Mouse (Mus musculus) common myeloid progenitor, adult 5-6 weeks (primary cell): Measurements from ENCODE around the gene Btbd18. TPM values are rescaled to one million over a fixed set of nuclear protein-coding genes. Genes with fewer than 3 reads are reported as not detected.
"Not testable (repeated sequence)": the region's sequence is repeated elsewhere in the genome, so short reads cannot be mapped to it uniquely, and the experiment has no call there.

ENCODE experiments used
- ATAC-seq: replicated peaks from 2 replicates; pipeline ENCODE4 v1.8.0; 2016; ENCODE audit warnings: low read depth, mild to moderate bottlenecking, moderate TSS enrichment, inconsistent platforms; ENCODE audit not compliant: poor library complexity, severe bottlenecking
- total RNA-seq: library from RNA; stranded (forward); fragments of 200-1000, 187-1606 nt; gene quantifications from 2 replicates; pipeline ENCODE4 v1.2.3, GENCODE M21; 2017

Btbd18 gene
- total RNA-seq, 1 experiment from 2014 or later: not detected

GRCm38 (mm10) chr2:84640833-84641232 is 18.0 kb upstream of the Btbd18 start:
- ATAC-seq: no peak

DNA sequence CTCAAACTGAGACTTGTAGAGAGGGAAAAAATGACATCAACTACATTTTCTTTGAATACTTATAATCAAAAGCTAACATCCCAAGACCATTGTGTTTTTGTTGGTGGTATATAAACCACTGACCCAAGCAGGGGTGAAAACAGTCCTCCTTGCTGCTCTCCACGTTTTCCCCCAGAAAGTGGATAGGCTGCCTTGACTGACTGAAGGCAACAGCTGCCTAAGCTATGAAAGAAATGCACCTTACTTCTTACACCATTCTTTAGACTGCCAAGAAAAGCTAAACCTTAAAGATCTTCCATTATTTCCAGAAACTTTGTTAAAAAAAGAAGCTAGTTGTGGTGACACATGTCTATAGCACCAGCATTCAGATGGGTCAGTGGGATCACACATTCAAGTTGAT is 12.7 kb upstream of the Btbd18 start:
- ATAC-seq: no peak

- no peak for ATAC-seq
These were observed 11.8 kb upstream of the Btbd18 start for GRCm38 (mm10) chr2:84647051-84647568.

- ATAC-seq: no peak
These were observed 10.5 kb upstream of the Btbd18 start for GRCm38 (mm10) chr2:84648369-84648768.

DNA sequence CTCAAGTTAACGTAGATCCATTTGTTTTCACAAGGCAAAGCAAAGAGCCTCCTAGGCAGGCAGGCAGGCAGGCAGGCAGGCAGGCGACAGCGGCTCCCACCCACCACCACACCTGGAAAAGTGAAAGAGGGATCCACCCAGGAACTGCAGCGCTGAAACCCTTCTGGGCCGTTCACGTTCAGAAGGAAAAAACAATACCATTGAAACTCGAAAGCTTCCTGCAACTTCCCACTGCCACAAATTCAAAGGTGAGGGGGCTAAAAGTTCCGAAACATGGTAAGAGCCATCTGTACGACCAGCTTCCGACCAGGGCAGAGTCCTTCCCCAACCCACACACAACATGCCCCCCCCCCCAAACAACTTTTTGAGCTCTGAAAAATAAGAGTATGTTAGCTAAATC is 9.2 kb upstream of the Btbd18 start:
- ATAC-seq: no peak

- peak; percentile 98 for ATAC-seq
These were observed 8.2 kb upstream of the Btbd18 start, which contains the start of gene Ctnnd1 for GRCm38 (mm10) chr2:84650464-84651195. Ctnnd1 (minus strand) TSS chr2:84650765.

DNA sequence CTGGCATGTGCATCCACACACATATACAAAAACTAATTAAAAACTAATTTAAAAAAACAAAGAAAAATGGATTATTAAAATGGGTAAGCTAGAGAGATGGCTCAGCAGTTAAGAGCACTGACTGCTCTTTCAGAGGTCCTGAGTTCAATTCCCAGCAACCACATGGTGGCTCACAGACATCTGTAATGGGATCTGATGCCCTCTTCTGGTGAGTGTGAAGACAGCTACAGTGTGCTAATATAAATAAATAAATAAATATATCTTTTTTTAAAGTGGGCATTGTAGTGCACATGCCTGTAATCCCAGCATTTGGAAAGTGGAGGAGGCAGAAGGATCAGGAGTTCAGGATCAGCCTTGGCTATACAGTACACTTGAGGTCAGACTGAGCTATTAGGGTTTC is 5.5 kb upstream of the Btbd18 start:
- no peak for ATAC-seq

GRCm38 (mm10) chr2:84655864-84656263 is 3.0 kb upstream of the Btbd18 start:
- ATAC-seq: peak; percentile 76

DNA sequence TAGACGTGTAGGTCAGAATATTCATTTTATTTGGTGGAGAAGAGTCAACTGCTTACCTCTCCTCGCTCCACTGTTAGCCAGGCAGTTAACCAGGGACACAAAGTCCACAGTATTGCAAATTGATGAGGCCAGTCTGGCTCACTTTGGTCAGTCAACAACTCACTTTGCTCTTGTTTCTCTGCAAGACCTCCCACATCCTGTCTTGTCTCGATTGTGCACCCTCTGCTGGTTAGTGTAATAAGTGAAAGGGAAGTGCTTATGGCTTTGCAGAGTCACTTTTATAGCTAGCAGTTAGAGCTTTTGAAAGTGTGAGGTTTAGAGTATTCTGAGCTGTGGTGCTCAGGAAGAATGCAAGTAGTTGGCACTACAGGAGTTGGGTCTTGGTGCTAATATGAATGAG is 1.4 kb downstream of the Btbd18 start:
- ATAC-seq: peak; percentile 87

DNA sequence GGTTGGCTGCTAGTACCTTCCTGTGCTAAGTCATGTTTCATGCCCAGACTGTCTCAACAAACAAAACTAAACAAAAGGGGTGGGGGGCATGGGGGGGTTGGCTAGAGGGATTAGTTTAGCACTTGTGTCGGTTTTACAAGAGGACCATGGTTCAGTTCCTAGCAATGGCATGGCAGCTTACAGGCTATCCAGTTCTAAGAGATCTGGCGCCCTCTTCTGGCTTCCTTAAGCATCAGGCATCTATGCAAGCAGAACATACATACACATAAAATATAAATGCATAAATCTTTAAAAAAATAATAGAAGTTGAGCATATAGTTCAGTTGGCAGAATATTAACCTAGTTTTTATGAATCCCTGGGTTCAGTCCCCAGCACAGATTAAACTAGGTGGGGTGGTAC is 4.0 kb downstream of the Btbd18 start:
- ATAC-seq: peak; percentile 77

DNA sequence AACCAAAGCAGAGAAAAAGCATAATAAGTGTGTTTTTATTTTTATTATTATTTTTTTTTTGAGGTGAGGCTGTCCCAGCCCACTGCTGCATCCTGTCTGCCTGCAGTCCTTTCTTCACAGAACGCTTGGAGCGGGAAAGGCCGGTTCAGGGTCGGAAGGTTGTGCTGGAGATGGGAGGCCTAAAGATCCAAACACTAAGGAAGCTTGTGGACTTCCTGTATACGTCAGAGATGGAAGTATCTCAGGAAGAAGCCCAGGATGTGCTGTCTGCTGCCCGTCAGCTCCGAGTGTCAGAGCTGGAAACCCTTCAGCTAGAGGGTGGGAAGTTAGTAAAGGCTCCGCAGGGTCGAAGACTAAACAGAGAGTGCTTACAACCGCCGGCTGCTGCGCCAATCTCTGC is 7.2 kb downstream of the Btbd18 start:
- no peak for ATAC-seq

GRCm38 (mm10) chr2:84669828-84670568 is 11.1 kb downstream of the Btbd18 start:
- peak; percentile 40 for ATAC-seq

GRCm38 (mm10) chr2:84670569-84670933 is 11.7 kb downstream of the Btbd18 start, which contains the start of gene Selenoh:
Selenoh (minus strand) TSS chr2:84670770.
- ATAC-seq: peak; percentile 88

DNA sequence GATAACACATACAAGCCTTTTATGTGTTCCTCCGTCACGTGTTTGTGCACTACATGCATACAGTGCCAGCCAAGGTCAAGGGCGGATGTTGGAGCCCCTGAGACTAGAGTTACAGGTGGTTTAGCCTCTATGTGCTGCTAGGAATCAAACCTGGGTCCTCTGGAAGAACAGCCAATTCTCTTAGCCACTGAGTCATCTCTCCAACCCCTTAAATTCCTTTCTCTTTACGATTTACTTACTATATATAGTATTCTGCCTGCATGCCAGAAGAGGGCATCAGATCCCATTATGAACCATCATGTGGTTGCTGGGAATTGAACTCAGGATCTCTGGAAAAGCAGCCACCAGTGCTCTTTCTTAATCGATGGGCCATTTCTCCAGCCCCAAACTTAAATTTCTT is 12.7 kb downstream of the Btbd18 start:
- not testable (repeated sequence) for ATAC-seq

- peak; percentile 45 for ATAC-seq
These were observed 18.5 kb downstream of the Btbd18 start for GRCm38 (mm10) chr2:84677270-84677967.

- peak; percentile 97 for ATAC-seq
These were observed 19.3 kb downstream of the Btbd18 start, which contains the start of the genes Gm28635 and Med19 for GRCm38 (mm10) chr2:84677968-84678880. Gm28635 (minus strand) TSS chr2:84678041. Med19 (plus strand) TSS chr2:84678402.

DNA sequence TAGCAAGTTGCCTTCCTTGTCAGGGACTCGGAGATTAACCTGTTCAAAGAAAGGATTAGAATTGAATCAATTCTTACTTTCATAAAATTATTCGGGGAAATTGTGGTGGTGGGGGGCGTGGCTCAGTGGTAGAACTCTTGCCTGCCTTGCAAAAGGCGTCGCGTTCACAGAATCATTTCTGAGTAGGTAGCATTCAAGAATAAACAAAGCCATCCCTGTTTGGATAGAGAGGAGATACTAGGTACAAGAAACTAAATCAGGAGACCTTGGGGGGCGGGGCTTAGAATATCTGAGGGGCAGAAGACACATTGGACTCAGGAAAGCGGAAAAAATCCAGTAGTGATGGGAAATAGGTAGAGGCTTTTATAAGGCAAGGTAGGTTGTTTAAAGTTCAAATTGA is 20.1 kb downstream of the Btbd18 start, which contains the start of gene Tmx2:
Gene Tmx2 (minus strand): TSS at position 125 of the 400 bp plus-strand sequence.
- ATAC-seq: no peak

DNA sequence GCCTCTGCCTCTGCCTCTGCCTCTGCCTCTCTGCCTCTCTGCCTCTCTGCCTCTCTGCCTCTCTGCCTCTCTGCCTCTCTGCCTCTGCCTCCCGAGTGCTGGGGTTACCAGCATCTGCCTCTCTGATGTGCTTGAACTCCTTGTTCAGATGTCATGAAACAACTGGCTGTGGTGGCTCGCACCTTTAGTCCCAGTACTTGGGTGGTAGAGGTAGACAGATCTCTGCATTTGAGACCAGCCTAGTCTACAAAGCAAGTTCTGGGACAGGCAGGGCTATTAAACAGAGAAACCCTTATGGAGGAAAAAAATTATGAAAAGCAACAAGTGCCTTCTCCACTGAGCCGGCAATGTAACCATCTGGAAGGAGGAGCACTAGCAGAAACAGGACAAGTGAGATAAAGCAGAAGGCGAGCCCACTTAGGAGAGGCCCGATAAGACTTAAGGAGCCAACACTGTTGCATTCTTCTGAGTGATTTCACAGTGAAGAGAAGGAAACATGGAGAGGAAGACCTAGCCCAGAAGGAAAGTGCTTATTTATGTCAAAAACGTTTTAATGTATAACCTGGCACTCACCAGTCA is 23.8 kb downstream of the Btbd18 start:
- ATAC-seq: no peak
